Mouse (Mus musculus): ENCODE data around the gene Fosl2. TPM values are rescaled to one million over a fixed set of nuclear protein-coding genes. Genes with fewer than 3 reads are reported as not detected.
A peak's percentile ranks its signal among the peaks of the same experiment; 100 is the strongest.

Gene Fosl2
- polyA plus RNA-seq, 2 experiments: 0.37 to 0.73 TPM

- H3K27ac ChIP-seq: no peak overlapping the region
- H3K4me3 ChIP-seq (ENCODE audit: insufficient read depth in 1 of 2, low read depth in 2 of 2, low read length in 2 of 2): peak overlapping the region; percentile 24 to 50
- WGBS (ENCODE audit: insufficient replicate concordance): 0% methylated on average over 20 of the region's 20 CpGs
- 0 out of 4 replicates have a peak, but pooled peaks cover 0 to 3% of the 10 kb centered on the region in 2 experiments for H3K4me1 ChIP-seq (replicated peaks; ENCODE audit: control insufficient read depth in 2 of 2, insufficient read depth in 2 of 2, low read length in 1 of 2)
- H3K4me2 ChIP-seq (ENCODE audit: low read depth): peak overlapping the region; percentile 57
- no peaks in the 10 kb centered on the region for H3K36me3 ChIP-seq (replicated peaks; ENCODE audit: control insufficient read depth, insufficient read depth, low read depth)
- ATAC-seq (ENCODE audit: insufficient read depth): no peak
- H3K9me3 ChIP-seq (ENCODE audit: control insufficient read depth, low read length): no peaks in the 10 kb centered on the region
- no peak for TF ChIP-seq EP300 (IDR thresholded peaks at IDR 0.05; ENCODE audit: low read depth)
- no peak for TF ChIP-seq CTCF (IDR thresholded peaks at IDR 0.05; ENCODE audit: low read depth)
- peaks cover 68% of the 10 kb centered on the region for H3K27me3 ChIP-seq (ENCODE audit: control insufficient read depth, insufficient read depth, low read length)
- no peak overlapping the region for H3K9ac ChIP-seq (replicated peaks)
- DNase-seq (ENCODE audit: low read depth in 3 of 3, low spot score in 3 of 3): no peak
Measured at GRCm38 (mm10) chr5:32133549-32134004, 2.0 kb upstream of the Fosl2 start.

GRCm38 (mm10) chr5:32134051-32134732, 1.4 kb upstream of the Fosl2 start:
- Histone ChIP-seq H3K27ac (no peak overlapping the region), H3K9ac (replicated peaks) (no peak overlapping the region), H3K4me1 (replicated peaks; ENCODE audit: control insufficient read depth in 2 of 2, insufficient read depth in 2 of 2, low read length in 1 of 2) (0 out of 4 replicates have a peak, but pooled peaks cover 0 to 3% of the 10 kb centered on the region in 2 experiments), H3K9me3 (ENCODE audit: control insufficient read depth, low read length) (no peaks in the 10 kb centered on the region), H3K4me3 (ENCODE audit: insufficient read depth in 1 of 2, low read depth in 2 of 2, low read length in 2 of 2) (peak overlapping the region in 1 of 2 experiments; percentile 50; a peak in 2 of 4 replicates), H3K27me3 (ENCODE audit: control insufficient read depth, insufficient read depth, low read length) (peaks cover 67% of the 10 kb centered on the region), H3K36me3 (replicated peaks; ENCODE audit: control insufficient read depth, insufficient read depth, low read depth) (no peaks in the 10 kb centered on the region), H3K4me2 (ENCODE audit: low read depth) (peak overlapping the region; percentile 57)
- no peak for ATAC-seq (ENCODE audit: insufficient read depth)
- WGBS (ENCODE audit: insufficient replicate concordance): 2% methylated on average over 21 of the region's 21 CpGs
- no peak for TF ChIP-seq CTCF (IDR thresholded peaks at IDR 0.05; ENCODE audit: low read depth)
- no peak for TF ChIP-seq EP300 (IDR thresholded peaks at IDR 0.05; ENCODE audit: low read depth)
- no peak for DNase-seq (ENCODE audit: low read depth in 3 of 3, low spot score in 3 of 3)

- DNase-seq (ENCODE audit: low read depth in 3 of 3, low spot score in 3 of 3): no peak
- Histone ChIP-seq H3K9ac (replicated peaks) (no peak overlapping the region), H3K27ac (no peak overlapping the region; the same call in 1 of the 2 replicates), H3K4me2 (ENCODE audit: low read depth) (peak overlapping the region; percentile 57), H3K36me3 (replicated peaks; ENCODE audit: control insufficient read depth, insufficient read depth, low read depth) (no peaks in the 10 kb centered on the region), H3K4me3 (ENCODE audit: insufficient read depth in 1 of 2, low read depth in 2 of 2, low read length in 2 of 2) (peak overlapping the region; percentile 43 to 62), H3K9me3 (ENCODE audit: control insufficient read depth, low read length) (no peaks in the 10 kb centered on the region), H3K27me3 (ENCODE audit: control insufficient read depth, insufficient read depth, low read length) (peaks cover 67% of the 10 kb centered on the region), H3K4me1 (replicated peaks; ENCODE audit: control insufficient read depth in 2 of 2, insufficient read depth in 2 of 2, low read length in 1 of 2) (0 out of 4 replicates have a peak, but pooled peaks cover 0 to 3% of the 10 kb centered on the region in 2 experiments)
- no peak for TF ChIP-seq EP300 (IDR thresholded peaks at IDR 0.05; ENCODE audit: low read depth)
- TF ChIP-seq CTCF (IDR thresholded peaks at IDR 0.05; ENCODE audit: low read depth): no peak
- WGBS (ENCODE audit: insufficient replicate concordance): under 1% methylated on average over 45 of the region's 54 CpGs
- peak; percentile 31; the same call in 1 of the 2 replicates for ATAC-seq (ENCODE audit: insufficient read depth)
Measured at GRCm38 (mm10) chr5:32134903-32135335, 682 bp upstream of the Fosl2 start.

- peak overlapping the region; percentile 36 for H3K9ac ChIP-seq (replicated peaks)
- DNase-seq (ENCODE audit: low read depth in 3 of 3, low spot score in 3 of 3) (no peak), ATAC-seq (ENCODE audit: insufficient read depth) (no peak)
- H3K27me3 ChIP-seq (ENCODE audit: control insufficient read depth, insufficient read depth, low read length): peaks cover 66% of the 10 kb centered on the region
- H3K4me2 ChIP-seq (ENCODE audit: low read depth): peak overlapping the region; percentile 57
- H3K36me3 ChIP-seq (replicated peaks; ENCODE audit: control insufficient read depth, insufficient read depth, low read depth): no peaks in the 10 kb centered on the region
- 0 out of 4 replicates have a peak, but pooled peaks cover 0 to 3% of the 10 kb centered on the region in 2 experiments for H3K4me1 ChIP-seq (replicated peaks; ENCODE audit: control insufficient read depth in 2 of 2, insufficient read depth in 2 of 2, low read length in 1 of 2)
- under 1% methylated on average over 59 of the region's 63 CpGs for WGBS (ENCODE audit: insufficient replicate concordance)
- no peaks in the 10 kb centered on the region for H3K9me3 ChIP-seq (ENCODE audit: control insufficient read depth, low read length)
- H3K27ac ChIP-seq: no peak overlapping the region
- peak overlapping the region; percentile 43 to 62 for H3K4me3 ChIP-seq (ENCODE audit: insufficient read depth in 1 of 2, low read depth in 2 of 2, low read length in 2 of 2)
- TF ChIP-seq CTCF (IDR thresholded peaks at IDR 0.05; ENCODE audit: low read depth) (no peak), EP300 (IDR thresholded peaks at IDR 0.05; ENCODE audit: low read depth) (no peak)
Measured at GRCm38 (mm10) chr5:32136301-32136863, 781 bp downstream of the Fosl2 start.

GRCm38 (mm10) chr5:32137106-32137522, 1.5 kb downstream of the Fosl2 start:
- TF ChIP-seq CTCF (IDR thresholded peaks at IDR 0.05; ENCODE audit: low read depth) (no peak), EP300 (IDR thresholded peaks at IDR 0.05; ENCODE audit: low read depth) (no peak)
- Histone ChIP-seq H3K9me3 (ENCODE audit: control insufficient read depth, low read length) (no peaks in the 10 kb centered on the region), H3K27me3 (ENCODE audit: control insufficient read depth, insufficient read depth, low read length) (peaks cover 59% of the 10 kb centered on the region), H3K9ac (replicated peaks) (peak overlapping the region; percentile 5; the same call in 1 of the 2 replicates), H3K4me1 (replicated peaks; ENCODE audit: control insufficient read depth in 2 of 2, insufficient read depth in 2 of 2, low read length in 1 of 2) (0 out of 4 replicates have a peak, but pooled peaks cover 0 to 3% of the 10 kb centered on the region in 2 experiments), H3K27ac (no peak overlapping the region), H3K4me3 (ENCODE audit: insufficient read depth in 1 of 2, low read depth in 2 of 2, low read length in 2 of 2) (peak overlapping the region; percentile 15 to 43; a peak in 3 of 4 replicates), H3K36me3 (replicated peaks; ENCODE audit: control insufficient read depth, insufficient read depth, low read depth) (no peaks in the 10 kb centered on the region), H3K4me2 (ENCODE audit: low read depth) (peak overlapping the region; percentile 57)
- WGBS (ENCODE audit: insufficient replicate concordance): 1% methylated on average over 12 of the region's 12 CpGs
- ATAC-seq (ENCODE audit: insufficient read depth) (no peak), DNase-seq (ENCODE audit: low read depth in 3 of 3, low spot score in 3 of 3) (no peak)
